Mouse (Mus musculus): ENCODE data around the gene Unc5cl.

Unc5cl gene

GRCm38 (mm10) chr17:48454688-48455087, at the start of gene Unc5cl:
Gene Unc5cl (plus strand): TSS chr17:48454901.
- no peak for DNase-seq

- DNase-seq = no peak
Observed at GRCm38 (mm10) chr17:48407154-48407553, 47.5 kb upstream of the Unc5cl start.

GRCm38 (mm10) chr17:48407910-48408525, 46.7 kb upstream of the Unc5cl start:
- DNase-seq = no peak

- DNase-seq = peak; percentile 82
Observed at GRCm38 (mm10) chr17:48408526-48409291, 46.0 kb upstream of the Unc5cl start.

GRCm38 (mm10) chr17:48409380-48410298, 45.1 kb upstream of the Unc5cl start, which contains the start of the genes Nfya and Oard1:
Gene Nfya (minus strand): TSS chr17:48409906.
Gene Oard1 (plus strand): TSS chr17:48410014.
- peak; percentile 100 for DNase-seq

- no peak for DNase-seq
Observed at GRCm38 (mm10) chr17:48410299-48410785, 44.4 kb upstream of the Unc5cl start.

- DNase-seq = no peak
Observed at GRCm38 (mm10) chr17:48411241-48411640, 43.5 kb upstream of the Unc5cl start.

GRCm38 (mm10) chr17:48416011-48416410, 38.7 kb upstream of the Unc5cl start:
- DNase-seq = no peak

- DNase-seq = peak; percentile 75
Observed at GRCm38 (mm10) chr17:48416425-48417195, 38.1 kb upstream of the Unc5cl start.

GRCm38 (mm10) chr17:48417521-48417920, 37.2 kb upstream of the Unc5cl start:
- DNase-seq = no peak

- peak; percentile 64 for DNase-seq
Observed at GRCm38 (mm10) chr17:48418174-48418573, 36.5 kb upstream of the Unc5cl start.

- no peak for DNase-seq
Observed at GRCm38 (mm10) chr17:48418781-48419180, 35.9 kb upstream of the Unc5cl start.

GRCm38 (mm10) chr17:48419571-48419970, 35.1 kb upstream of the Unc5cl start:
- no peak for DNase-seq

- DNase-seq = no peak
Observed at GRCm38 (mm10) chr17:48424237-48424636, 30.5 kb upstream of the Unc5cl start.

- DNase-seq = no peak
Observed at GRCm38 (mm10) chr17:48425823-48426612, 28.7 kb upstream of the Unc5cl start.

GRCm38 (mm10) chr17:48426991-48427750, 27.5 kb upstream of the Unc5cl start:
- DNase-seq = no peak

GRCm38 (mm10) chr17:48427852-48428530, 26.7 kb upstream of the Unc5cl start:
- DNase-seq = no peak

- DNase-seq = no peak
Observed at GRCm38 (mm10) chr17:48430394-48430793, 24.3 kb upstream of the Unc5cl start.

GRCm38 (mm10) chr17:48431054-48431453, 23.6 kb upstream of the Unc5cl start:
- no peak for DNase-seq
